In genomic region chr10:13564364-13565079, GRCm38 (mm10) we compare ENCODE assay signal across 8 mouse cellular contexts. TPM values are rescaled to one million over a fixed set of nuclear protein-coding genes. Genes with fewer than 3 reads are reported as not detected.
DNase-seq lines count a peak whose midpoint lies in the region; ATAC-seq and TF ChIP-seq lines count a peak whose summit lies in the region.

No protein-coding gene starts in this region.

- no peak for ATAC-seq in G1E (ENCODE audit: extremely low read depth, insufficient number of reproducible peaks, low FRiP score, poor library complexity, severe bottlenecking)
- ATAC-seq in hindbrain, embryonic 14.5 days (ENCODE audit: low FRiP score) = peak; percentile 88

- 0 out of 2 replicates have a peak, but pooled peaks have one; percentile 13 for TF ChIP-seq CTCF in G1E (IDR thresholded peaks at IDR 0.05; ENCODE audit: low read depth, low read length)

- 0 out of 2 replicates have a peak overlapping the region, but pooled peaks have one; percentile 9 for H3K9ac ChIP-seq in hindbrain, embryonic 14.5 days

- H3K27ac ChIP-seq in hindbrain, embryonic 14.5 days = no peak overlapping the region

- H3K9me3 ChIP-seq in G1E (replicated peaks) = no peaks in the 10 kb centered on the region
- no peaks in the 10 kb centered on the region for H3K9me3 ChIP-seq in hindbrain, embryonic 14.5 days (ENCODE audit: control insufficient read depth, low read length)

- peaks cover 2% of the 10 kb centered on the region; the same call in 1 of the 2 replicates for H3K27me3 ChIP-seq in G1E (ENCODE audit: insufficient read depth, low read length)
- H3K27me3 ChIP-seq in hindbrain, embryonic 14.5 days (ENCODE audit: control insufficient read depth, insufficient read depth, low read length) = no peaks in the 10 kb centered on the region

- no peak overlapping the region for H3K4me3 ChIP-seq in G1E (ENCODE audit: low read depth, low read length)
- H3K4me3 ChIP-seq in hindbrain, embryonic 14.5 days (replicated peaks; ENCODE audit: low read length) = peak overlapping the region; percentile 11; the same call in 1 of the 2 replicates

- no peaks in the 10 kb centered on the region for H3K4me1 ChIP-seq in G1E (ENCODE audit: insufficient read depth, low read depth, low read length)
- H3K4me1 ChIP-seq in hindbrain, embryonic 14.5 days (replicated peaks; ENCODE audit: control insufficient read depth, insufficient read depth, low read length) = 0 out of 2 replicates have a peak, but pooled peaks cover 3% of the 10 kb centered on the region

- DNase-seq in G1E (ENCODE audit: low spot score) = no peak
- DNase-seq in cerebellum, adult 8-10 months = peak; percentile 76
- DNase-seq in frontal cortex, postnatal 36 days (ENCODE audit: low spot score in 2 of 2) = peak; percentile 76 to 79
- DNase-seq in hindbrain, embryonic 14.5 days (ENCODE audit: low spot score) = peak; percentile 83
- peak; percentile 48 for DNase-seq in left cerebral cortex, adult 11 months (ENCODE audit: low spot score)
- DNase-seq in lung, postnatal 4 days = peak; percentile 67 to 75
- peak; percentile 78 to 82 for DNase-seq in right cerebral cortex, adult 2 months (ENCODE audit: low spot score in 2 of 2)
- DNase-seq in urinary bladder, postnatal 25 days (ENCODE audit: low spot score) = peak; percentile 68

- H3K36me3 ChIP-seq in G1E (replicated peaks) = peaks cover 37% of the 10 kb centered on the region
- no peaks in the 10 kb centered on the region; the same call in 1 of the 2 replicates for H3K36me3 ChIP-seq in hindbrain, embryonic 14.5 days (replicated peaks; ENCODE audit: control insufficient read depth, insufficient read depth)

- 27% methylated on average over 24 of the region's 24 CpGs for WGBS in hindbrain, embryonic 14.5 days

- H3K4me2 ChIP-seq in hindbrain, embryonic 14.5 days (replicated peaks) = peak overlapping the region; percentile 55

RNA-seq across cellular contexts. Expression of gene Pex3, which starts 11.6 kb away (rescaled TPM):
- total RNA-seq in G1E (2014; fragmentation: Nextera tagmentation) (25.1 and 36.7 TPM in 2 replicates), G1E (2017) (17.3 and 18.8 TPM in 2 replicates)
- 8.1 and 9.1 TPM in 2 replicates for polyA plus RNA-seq in G1E (2012)
- polyA plus RNA-seq in hindbrain, embryonic 14.5 days (2014; fragmentation: Nextera tagmentation; extraction: Ambion mirVana) = 30.8 and 32.1 TPM in 2 replicates

RNA-seq across cellular contexts. Expression of gene Adat2, which starts 11.8 kb away (rescaled TPM):
- total RNA-seq in G1E (2014; fragmentation: Nextera tagmentation) = 20.7 and 30.6 TPM in 2 replicates
- 9.1 and 11.9 TPM in 2 replicates for total RNA-seq in G1E (2017)
- 4.8 and 5.2 TPM in 2 replicates for polyA plus RNA-seq in G1E (2012)
- 2.3 and 2.5 TPM in 2 replicates for polyA plus RNA-seq in hindbrain, embryonic 14.5 days (2014; fragmentation: Nextera tagmentation; extraction: Ambion mirVana)
